Mouse (Mus musculus) heart, adult 2 months (tissue): ENCODE results near the gene Exoc7. TPM values are rescaled to one million over a fixed set of nuclear protein-coding genes. Genes with fewer than 3 reads are reported as not detected.

Experiments used
- DNase-seq, 2 experiments: peaks; one replicate each; pipeline ENCODE4 v3.0.0; 2021
- H3K27ac ChIP-seq: fragments of 200-600 bp; 2 replicates; pipeline ENCODE4 v1.8.1; 2022
- H3K27me3 ChIP-seq: fragments of 200-500 bp; 2 replicates; pipeline ENCODE4 v1.6.1; 2012; ENCODE audit warnings: mild to moderate bottlenecking, low read length, inconsistent platforms, mixed read lengths; ENCODE audit not compliant: control insufficient read depth, insufficient read depth
- H3K36me3 ChIP-seq: fragments of 200-500 bp; 2 replicates; pipeline ENCODE4 v1.6.1; 2012; ENCODE audit warnings: low read length, inconsistent platforms; ENCODE audit not compliant: control insufficient read depth, insufficient read depth
- H3K4me1 ChIP-seq: fragments of 200-500 bp; 2 replicates; pipeline ENCODE4 v1.6.1; 2011; ENCODE audit warnings: low read length; ENCODE audit not compliant: control insufficient read depth, insufficient read depth
- H3K4me3 ChIP-seq: fragments of 200-600 bp; 2 replicates; pipeline ENCODE4 v1.8.1; 2022
- H3K79me2 ChIP-seq: fragments of 200-500 bp; replicated peaks from 2 replicates; pipeline ENCODE4 v1.6.1; 2012; ENCODE audit warnings: mild to moderate bottlenecking, inconsistent platforms, low read length, moderate library complexity, mixed read lengths; ENCODE audit not compliant: control insufficient read depth, insufficient read depth
- H3K9ac ChIP-seq: fragments of 200-500 bp; 2 replicates; pipeline ENCODE4 v1.6.1; 2012; ENCODE audit warnings: low read depth, mild to moderate bottlenecking, control low read depth, inconsistent platforms, low read length, mixed read lengths
- CTCF ChIP-seq: fragments of 200-600 bp; IDR thresholded peaks from 2 replicates; pipeline ENCODE4 v1.8.1; 2022; ENCODE audit warnings: antibody characterized with exemption, mild to moderate bottlenecking, moderate library complexity
- EP300 ChIP-seq: fragments of 200-500 bp; IDR thresholded peaks from 2 replicates; pipeline ENCODE4 v1.6.1; 2011; ENCODE audit warnings: low read depth, low read length, control low read depth; ENCODE audit not compliant: insufficient read depth
- POLR2A ChIP-seq: fragments of 200-500 bp; IDR thresholded peaks from 2 replicates; pipeline ENCODE4 v1.6.1; 2011; ENCODE audit warnings: mild to moderate bottlenecking, low read depth, low read length, control low read depth; ENCODE audit not compliant: insufficient read depth
- whole genome bisulfite sequencing: fragments of 180-500 bp; shearing (Covaris S2); methylation state at CpG from one replicate; pipeline ENCODE4 v1.1.7; 2018; 5-methylcytosine and 5-hydroxymethylcytosine counted together
- intact Hi-C: fragments of 180-260 bp; cut with DNase I; formaldehyde crosslinking; loops from one replicate; pipeline ENCODE4 v1.15.1; 2025
- polyA plus RNA-seq: library from polyadenylated mRNA; depleted of rRNA; stranded (reverse); fragments of >200 nt; gene quantifications from 2 replicates; pipeline ENCODE4 v1.2.3, GENCODE M21; 2012
- total RNA-seq, 2 experiments: library from RNA; stranded (reverse); gene quantifications; 2 replicates each; pipeline ENCODE4 v1.2.3; 2021

Gene Exoc7
- total and polyA plus RNA-seq, 3 experiments, result 28.0 to 44.0 (median 43.7) TPM

GRCm38 (mm10) chr11:116296191-116296734 is 10.8 kb downstream of the Exoc7 start:
- intact Hi-C loops, result no loop called here
- Histone ChIP-seq H3K4me3 (no peak overlapping the region), H3K9ac (no peak overlapping the region), H3K79me2 (no peaks in the 10 kb centered on the region), H3K4me1 (no peaks in the 10 kb centered on the region), H3K27me3 (no peaks in the 10 kb centered on the region), H3K36me3 (no peaks in the 10 kb centered on the region), H3K27ac (no peak overlapping the region)
- DNase-seq, result no peak
- WGBS, result 88% methylated on average over 8 of the region's 8 CpGs
- TF ChIP-seq POLR2A (no peak), EP300 (no peak), CTCF (no peak)

DNA sequence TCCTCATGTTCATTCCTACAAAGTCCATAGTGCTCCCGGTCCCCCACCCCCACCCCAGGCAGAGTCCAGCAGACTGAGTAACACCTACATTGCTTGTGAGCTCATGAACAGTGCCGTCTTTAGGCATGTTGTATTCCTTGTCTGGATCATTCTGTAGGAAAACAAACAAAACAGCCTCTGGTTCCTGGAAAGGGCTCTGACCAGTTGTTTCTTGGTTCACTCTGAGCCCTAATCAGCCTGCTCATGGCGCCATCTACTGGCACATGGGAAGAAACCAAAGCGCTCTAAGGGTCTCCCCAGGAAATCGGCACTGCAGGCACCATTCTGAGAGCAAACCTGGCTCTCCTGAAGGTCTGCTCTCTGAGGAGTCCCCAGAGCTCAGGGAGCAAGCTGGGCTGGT is 12.7 kb downstream of the Exoc7 start:
- WGBS, result 35% methylated on average over 5 of the region's 5 CpGs
- Histone ChIP-seq H3K4me3 (no peak overlapping the region), H3K27ac (no peak overlapping the region), H3K4me1 (no peaks in the 10 kb centered on the region), H3K27me3 (no peaks in the 10 kb centered on the region), H3K36me3 (no peaks in the 10 kb centered on the region), H3K79me2 (no peaks in the 10 kb centered on the region), H3K9ac (no peak overlapping the region)
- intact Hi-C loops, result loop anchor here (1.0 kb wide), 1 partner anchor 68 kb away; no protein-coding TSS in a partner anchor
- TF ChIP-seq CTCF, result peak; percentile 79
- no peak for TF ChIP-seq EP300
- DNase-seq, result peak in 1 of 2 experiments; percentile 32

- no peak overlapping the region for H3K9ac ChIP-seq
- no peaks in the 10 kb centered on the region for H3K4me1 ChIP-seq
- TF ChIP-seq CTCF (no peak), EP300 (no peak), POLR2A (no peak)
- no peaks in the 10 kb centered on the region for H3K27me3 ChIP-seq
- 91% methylated on average over 12 of the region's 12 CpGs for WGBS
- no peaks in the 10 kb centered on the region for H3K36me3 ChIP-seq
- intact Hi-C loops, result loop anchor here (1.0 kb wide), 1 partner anchor 67 kb away; no protein-coding TSS in a partner anchor
- no peaks in the 10 kb centered on the region for H3K79me2 ChIP-seq
- H3K27ac ChIP-seq, result no peak overlapping the region
- DNase-seq, result no peak
- H3K4me3 ChIP-seq, result no peak overlapping the region
Measured at GRCm38 (mm10) chr11:116293538-116294137, 13.4 kb downstream of the Exoc7 start.

DNA sequence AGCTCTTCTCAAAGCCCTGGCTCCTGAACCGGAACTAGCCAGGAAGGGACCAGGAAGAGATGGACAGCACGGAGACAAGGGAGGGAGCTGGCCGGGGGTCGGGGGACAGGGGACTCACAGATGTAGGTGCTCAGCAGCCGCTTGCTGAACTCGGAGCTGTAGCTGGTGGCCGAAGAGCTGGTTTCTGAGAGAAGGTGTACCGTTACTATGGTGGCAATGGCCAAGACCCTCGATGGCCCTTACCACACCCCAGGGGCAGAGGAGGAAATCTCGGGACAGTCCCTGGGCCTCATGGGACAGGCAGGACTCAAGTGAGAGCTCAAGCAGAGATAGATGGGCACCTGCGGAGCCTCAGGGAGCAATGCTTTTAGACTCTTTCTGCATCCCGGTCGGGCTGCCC is 14.6 kb downstream of the Exoc7 start:
- WGBS, result 88% methylated on average over 13 of the region's 13 CpGs
- no peak for DNase-seq
- H3K79me2 ChIP-seq, result no peaks in the 10 kb centered on the region
- TF ChIP-seq CTCF, result no peak
- TF ChIP-seq POLR2A, result no peak
- TF ChIP-seq EP300, result no peak
- H3K9ac ChIP-seq, result no peak overlapping the region
- intact Hi-C loops, result no loop called here
- H3K27ac ChIP-seq, result no peak overlapping the region
- H3K4me3 ChIP-seq, result no peak overlapping the region
- H3K4me1 ChIP-seq, result no peaks in the 10 kb centered on the region
- no peaks in the 10 kb centered on the region for H3K27me3 ChIP-seq
- H3K36me3 ChIP-seq, result no peaks in the 10 kb centered on the region

- TF ChIP-seq POLR2A, result no peak
- no peak for TF ChIP-seq EP300
- TF ChIP-seq CTCF, result no peak
- no peak overlapping the region for H3K9ac ChIP-seq
- H3K27me3 ChIP-seq, result no peaks in the 10 kb centered on the region
- no peaks in the 10 kb centered on the region for H3K79me2 ChIP-seq
- no peak overlapping the region for H3K4me3 ChIP-seq
- DNase-seq, result no peak
- H3K27ac ChIP-seq, result no peak overlapping the region
- no peaks in the 10 kb centered on the region; the same call in 1 of the 2 replicates for H3K4me1 ChIP-seq
- intact Hi-C loops, result no loop called here
- no peaks in the 10 kb centered on the region for H3K36me3 ChIP-seq
- WGBS, result 55% methylated on average over 8 of the region's 8 CpGs
Measured at GRCm38 (mm10) chr11:116290556-116290955, 16.5 kb downstream of the Exoc7 start.

- WGBS, result 78% methylated on average over 5 of the region's 5 CpGs
- H3K27me3 ChIP-seq, result peaks cover 7% of the 10 kb centered on the region
- no peaks in the 10 kb centered on the region for H3K36me3 ChIP-seq
- intact Hi-C loops, result no loop called here
- no peak overlapping the region for H3K27ac ChIP-seq
- no peaks in the 10 kb centered on the region; the same call in 1 of the 2 replicates for H3K4me1 ChIP-seq
- TF ChIP-seq CTCF (no peak), EP300 (no peak), POLR2A (no peak)
- no peaks in the 10 kb centered on the region for H3K79me2 ChIP-seq
- no peak overlapping the region for H3K4me3 ChIP-seq
- H3K9ac ChIP-seq, result no peak overlapping the region
- no peak for DNase-seq
Measured at GRCm38 (mm10) chr11:116287351-116287750, 19.7 kb downstream of the Exoc7 start.
